Mouse (Mus musculus) midbrain, postnatal 0 days (tissue): ENCODE measurements around the gene Stxbp4. TPM values are rescaled to one million over a fixed set of nuclear protein-coding genes. Genes with fewer than 3 reads are reported as not detected.

Experiments
- ATAC-seq: fragments of 200-750 bp; cut with Nextera tagmentation; 2 replicates; pipeline ENCODE4 v1.8.0; 2017; ENCODE audit warnings: moderate number of reproducible peaks, mild to moderate bottlenecking, moderate TSS enrichment, moderate library complexity; ENCODE audit not compliant: low FRiP score
- DNase-seq: peaks from one replicate; pipeline ENCODE4 v3.0.0-alpha.2; 2015; ENCODE audit warnings: low spot score
- H3K27ac ChIP-seq: fragments of 300-500 bp; sonication (generic); 2 replicates; pipeline ENCODE4 v1.5.1; 2014; ENCODE audit warnings: low read depth, mild to moderate bottlenecking, low read length, mixed read lengths
- H3K27me3 ChIP-seq: fragments of 300-500 bp; sonication (generic); 2 replicates; pipeline ENCODE4 v1.6.1; 2014; ENCODE audit warnings: low read length, control low read depth, mixed read lengths; ENCODE audit not compliant: insufficient read depth
- H3K36me3 ChIP-seq: fragments of 300-500 bp; sonication (generic); 2 replicates; pipeline ENCODE4 v1.6.1; 2014; ENCODE audit warnings: low read length, control low read depth, mixed read lengths; ENCODE audit not compliant: insufficient read depth
- H3K4me1 ChIP-seq: fragments of 300-500 bp; sonication (generic); 2 replicates; pipeline ENCODE4 v1.6.1; 2014; ENCODE audit warnings: mild to moderate bottlenecking, control low read depth, antibody characterized with exemption, low read length, mixed read lengths; ENCODE audit not compliant: insufficient read depth
- H3K4me2 ChIP-seq: fragments of 300-500 bp; sonication (generic); 2 replicates; pipeline ENCODE4 v1.6.1; 2014; ENCODE audit warnings: low read depth, mild to moderate bottlenecking, low read length, mixed read lengths; ENCODE audit not compliant: poor library complexity, severe bottlenecking
- H3K4me3 ChIP-seq: fragments of 300-500 bp; sonication (generic); 2 replicates; pipeline ENCODE4 v1.5.1; 2014; ENCODE audit warnings: low read depth, mild to moderate bottlenecking, low read length, moderate library complexity
- H3K9ac ChIP-seq: fragments of 300-500 bp; sonication (generic); replicated peaks from 2 replicates; pipeline ENCODE4 v1.6.1; 2014; ENCODE audit warnings: mild to moderate bottlenecking, low read length, moderate library complexity, mixed read lengths; ENCODE audit not compliant: poor library complexity, severe bottlenecking
- H3K9me3 ChIP-seq: fragments of 300-500 bp; sonication (generic); 2 replicates; pipeline ENCODE4 v1.6.1; 2016; ENCODE audit warnings: low read length, control low read depth
- CTCF ChIP-seq: IDR thresholded peaks from 2 replicates; pipeline ENCODE4 v1.5.1; 2016; ENCODE audit warnings: antibody characterized with exemption, mild to moderate bottlenecking
- WGBS: fragments of 180-500 bp; shearing (Covaris S2); extraction: QIAGEN DNeasy Blood & Tissue Kit; methylation state at CpG from one replicate; pipeline ENCODE4 v1.1.7; 2014; 5-methylcytosine and 5-hydroxymethylcytosine counted together
- polyA plus RNA-seq: library from polyadenylated mRNA; unstranded; fragments of >200 nt; fragmentation: Nextera tagmentation; extraction: Ambion mirVana; gene quantifications from 2 replicates; pipeline ENCODE4 v1.2.1, GENCODE M21; 2015
- total RNA-seq: library from RNA; depleted of rRNA; stranded (reverse); fragments of >200 nt; gene quantifications from 2 replicates; pipeline ENCODE4 v1.2.3, GENCODE M21; 2014; rRNA removed

The Stxbp4 gene
- total and polyA plus RNA-seq, 2 experiments from 2014 or later, result 9.2 to 11.2 TPM

DNA sequence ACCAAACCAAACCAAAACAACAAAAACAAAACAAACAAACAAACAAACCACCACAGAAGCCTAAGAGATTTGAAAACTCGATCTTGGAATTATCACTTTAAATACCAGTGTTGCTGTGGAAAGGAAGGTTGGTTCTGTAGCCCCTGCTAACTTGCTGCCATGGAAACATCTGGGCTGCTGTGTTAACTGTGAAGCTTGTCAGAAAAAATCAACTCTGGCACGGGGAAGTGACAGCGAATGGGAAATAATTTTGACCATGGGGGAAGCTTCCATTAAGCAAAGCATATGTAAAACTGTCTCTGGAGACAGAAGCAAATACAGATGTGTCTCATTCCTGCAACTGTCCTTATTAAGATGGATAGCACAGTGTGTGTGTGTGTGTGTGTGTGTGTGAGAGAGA, 185.8 kb downstream of the Stxbp4 start:
- 17% methylated on average over 3 of the region's 3 CpGs for WGBS
- no peaks in the 10 kb centered on the region for H3K36me3 ChIP-seq
- H3K4me1 ChIP-seq, result no peaks in the 10 kb centered on the region; the same call in 1 of the 2 replicates
- peak overlapping the region; percentile 27; the same call in 1 of the 2 replicates for H3K27ac ChIP-seq
- no peak for ATAC-seq
- no peaks in the 10 kb centered on the region for H3K9me3 ChIP-seq
- TF ChIP-seq CTCF, result no peak
- no peak overlapping the region for H3K4me2 ChIP-seq
- no peaks in the 10 kb centered on the region for H3K27me3 ChIP-seq
- no peak overlapping the region for H3K4me3 ChIP-seq
- H3K9ac ChIP-seq, result no peak overlapping the region
- DNase-seq, result peak; percentile 53

DNA sequence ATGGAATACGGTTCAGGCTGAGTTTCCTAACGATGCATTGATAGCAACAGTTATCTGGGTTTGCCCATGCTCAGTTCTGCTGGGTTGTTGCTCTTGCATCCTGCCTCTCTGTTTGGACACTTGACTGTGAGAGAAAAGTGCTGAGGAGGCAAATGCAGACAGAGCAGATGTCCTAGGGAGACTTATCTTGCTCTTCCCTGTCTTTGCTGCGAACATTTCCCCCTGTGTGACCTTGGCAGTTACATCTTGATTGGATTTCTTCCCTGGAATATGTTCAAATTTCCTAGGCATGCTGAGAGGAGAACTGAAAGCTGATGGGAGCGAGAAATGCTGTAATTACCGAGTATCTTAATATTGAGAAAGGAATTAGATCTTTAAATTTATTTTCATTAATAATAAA, 186.4 kb downstream of the Stxbp4 start:
- Histone ChIP-seq H3K27me3 (no peaks in the 10 kb centered on the region), H3K4me2 (no peak overlapping the region), H3K9me3 (no peaks in the 10 kb centered on the region), H3K27ac (no peak overlapping the region), H3K4me3 (no peak overlapping the region), H3K9ac (no peak overlapping the region), H3K4me1 (no peaks in the 10 kb centered on the region; the same call in 1 of the 2 replicates), H3K36me3 (no peaks in the 10 kb centered on the region)
- no peak for ATAC-seq
- DNase-seq, result peak; percentile 48
- WGBS, result 55% methylated on average over 5 of the region's 5 CpGs
- no peak for TF ChIP-seq CTCF

- TF ChIP-seq CTCF, result no peak
- Histone ChIP-seq H3K9ac (no peak overlapping the region), H3K36me3 (no peaks in the 10 kb centered on the region), H3K27ac (no peak overlapping the region), H3K4me2 (no peak overlapping the region), H3K27me3 (no peaks in the 10 kb centered on the region), H3K9me3 (no peaks in the 10 kb centered on the region), H3K4me3 (no peak overlapping the region), H3K4me1 (no peaks in the 10 kb centered on the region)
- WGBS, result 94% methylated on average over 2 of the region's 2 CpGs
- no peak for DNase-seq
- no peak for ATAC-seq
Observed at GRCm38 (mm10) chr11:90442462-90442861, 195.4 kb downstream of the Stxbp4 start.

DNA sequence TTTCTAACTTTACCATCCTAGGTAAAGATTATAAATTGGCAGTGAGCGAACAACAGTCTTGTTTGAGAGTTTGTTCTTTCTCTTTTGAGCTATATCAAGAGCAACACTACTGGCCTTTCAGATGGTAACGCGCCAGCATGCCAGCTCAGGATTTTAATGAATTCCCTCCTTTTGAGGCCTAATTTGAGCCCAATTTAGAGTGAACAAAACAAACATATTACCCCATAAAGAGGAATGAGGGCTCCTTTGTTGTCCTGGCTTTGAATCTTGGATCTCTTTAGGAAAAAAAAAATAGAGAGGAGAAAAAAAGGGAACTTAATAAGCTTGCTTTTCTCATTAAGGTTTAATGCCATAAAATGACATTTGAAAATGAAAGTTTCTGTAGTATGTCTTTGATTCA, 197.0 kb downstream of the Stxbp4 start:
- Histone ChIP-seq H3K9ac (no peak overlapping the region), H3K4me1 (no peaks in the 10 kb centered on the region), H3K4me2 (no peak overlapping the region), H3K27ac (no peak overlapping the region), H3K4me3 (no peak overlapping the region), H3K9me3 (no peaks in the 10 kb centered on the region), H3K36me3 (no peaks in the 10 kb centered on the region), H3K27me3 (no peaks in the 10 kb centered on the region)
- no peak for ATAC-seq
- no peak for DNase-seq
- WGBS, result 73% methylated on average over 3 of the region's 3 CpGs
- no peak for TF ChIP-seq CTCF

DNA sequence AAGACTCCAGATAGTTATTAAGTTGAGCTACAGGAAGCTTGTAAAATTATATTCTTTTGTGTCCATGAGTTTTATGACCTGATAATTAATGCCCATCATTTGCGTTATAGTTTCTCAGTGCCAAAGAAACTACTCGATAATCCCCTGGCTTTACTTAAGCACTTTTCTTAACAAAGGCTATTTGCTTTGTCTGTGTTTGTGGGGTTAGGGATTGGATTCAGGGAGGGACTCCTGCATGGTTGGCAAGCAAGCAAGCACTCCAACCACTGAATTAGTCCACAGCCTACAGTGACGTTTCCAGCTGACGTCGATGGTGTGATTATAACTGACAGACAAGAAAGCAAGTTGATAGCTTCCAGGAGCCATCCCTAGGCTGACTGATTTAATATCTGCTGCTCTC, 199.1 kb downstream of the Stxbp4 start:
- H3K27ac ChIP-seq, result no peak overlapping the region
- no peak for ATAC-seq
- no peaks in the 10 kb centered on the region; the same call in 1 of the 2 replicates for H3K9me3 ChIP-seq
- DNase-seq, result no peak
- no peaks in the 10 kb centered on the region for H3K27me3 ChIP-seq
- no peak overlapping the region for H3K9ac ChIP-seq
- no peaks in the 10 kb centered on the region for H3K36me3 ChIP-seq
- TF ChIP-seq CTCF, result no peak
- no peak overlapping the region for H3K4me3 ChIP-seq
- H3K4me1 ChIP-seq, result no peaks in the 10 kb centered on the region
- no peak overlapping the region for H3K4me2 ChIP-seq
- 57% methylated on average over 5 of the region's 5 CpGs for WGBS

Other genes with a start within 250 kb of the Stxbp4 start
- 9.2 and 11.2 TPM in 2 replicates for gene Hlf, start 247.2 kb downstream of the Stxbp4 start, total RNA-seq
- 9.0 and 9.2 TPM in 2 replicates for gene Hlf, start 247.2 kb downstream of the Stxbp4 start, polyA plus RNA-seq
- 23.6 and 33.3 TPM in 2 replicates for gene Cox11, start 89 bp upstream of the Stxbp4 start, total RNA-seq
- gene Cox11, start 89 bp upstream of the Stxbp4 start, polyA plus RNA-seq, result 36.4 and 42.0 TPM in 2 replicates
- gene Tom1l1, start 50.3 kb upstream of the Stxbp4 start, total RNA-seq, result 12.6 and 13.9 TPM in 2 replicates
- 17.9 and 19.6 TPM in 2 replicates for gene Tom1l1, start 50.3 kb upstream of the Stxbp4 start, polyA plus RNA-seq